ENCODE assay signal across 30 mouse cellular contexts in the genomic region with DNA sequence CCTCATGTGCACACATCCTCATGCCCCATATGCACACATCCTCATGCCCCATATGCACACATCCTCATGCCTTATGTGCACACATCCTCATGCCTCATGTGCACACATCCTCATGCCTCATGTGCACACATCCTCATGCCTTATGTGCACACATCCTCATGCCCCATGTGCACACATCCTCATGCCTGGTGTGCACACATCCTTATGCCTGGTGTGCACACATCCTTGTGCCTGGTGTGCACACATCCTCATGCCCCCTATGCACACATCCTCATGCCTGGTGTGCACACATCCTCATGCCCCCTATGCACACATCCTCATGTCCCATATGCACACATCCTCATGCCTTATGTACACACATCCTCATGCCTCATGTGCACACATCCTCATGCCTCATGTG. TPM values are rescaled to one million over a fixed set of nuclear protein-coding genes. Genes with fewer than 3 reads are reported as not detected.
"Had no signal": no experiment of that assay in that cellular context is flagged by ENCODE, and none has a peak within 500 bp of the region (broad histone marks: within the 10 kb centered on the region; RNA-seq: fewer than 3 reads in every experiment).

No protein-coding gene starts in this region.

RNA-seq across cellular contexts. Expression of a gene that starts 14.6 kb away (rescaled TPM):
- total RNA-seq: common myeloid progenitor, adult 5-6 weeks; forebrain, postnatal 0 days; gastrocnemius, adult 18-20 months; gastrocnemius, adult 2 months; gastrocnemius, adult 8-10 months; gastrocnemius, postnatal 10 days; gastrocnemius, postnatal 14 days; gastrocnemius, postnatal 25 days; gastrocnemius, postnatal 36 days; gastrocnemius, postnatal 4 days; granulocyte monocyte progenitor cell, adult 5-6 weeks; heart, adult 18-20 months; heart, adult 2 months; heart, adult 8-10 months had no signal
- polyA plus RNA-seq: embryonic facial prominence, embryonic 10.5 days; embryonic facial prominence, embryonic 11.5 days; embryonic facial prominence, embryonic 12.5 days; embryonic facial prominence, embryonic 13.5 days; embryonic facial prominence, embryonic 14.5 days; embryonic facial prominence, embryonic 15.5 days; erythroblast, embryonic 14.5 days; forebrain, embryonic 10.5 days; forebrain, embryonic 11.5 days; forebrain, embryonic 12.5 days; forebrain, embryonic 13.5 days; forebrain, embryonic 14.5 days; forebrain, embryonic 15.5 days; forebrain, embryonic 16.5 days; forebrain, postnatal 0 days; frontal cortex, adult 2 months; gonadal fat pad, adult 2 months; heart, adult 2 months had no signal

RNA-seq across cellular contexts. Expression of a gene that starts 56.3 kb away (rescaled TPM):
- total RNA-seq: common myeloid progenitor, adult 5-6 weeks; forebrain, postnatal 0 days; gastrocnemius, adult 18-20 months; gastrocnemius, adult 2 months; gastrocnemius, adult 8-10 months; gastrocnemius, postnatal 10 days; gastrocnemius, postnatal 14 days; gastrocnemius, postnatal 25 days; gastrocnemius, postnatal 36 days; gastrocnemius, postnatal 4 days; granulocyte monocyte progenitor cell, adult 5-6 weeks; heart, adult 18-20 months; heart, adult 2 months; heart, adult 8-10 months had no signal
- polyA plus RNA-seq: embryonic facial prominence, embryonic 11.5 days; embryonic facial prominence, embryonic 13.5 days; erythroblast, embryonic 14.5 days; forebrain, embryonic 10.5 days; forebrain, embryonic 11.5 days; forebrain, embryonic 12.5 days; forebrain, embryonic 13.5 days; forebrain, embryonic 14.5 days; forebrain, embryonic 15.5 days; forebrain, embryonic 16.5 days; forebrain, postnatal 0 days; gonadal fat pad, adult 2 months; heart, adult 2 months had no signal
